Mouse (Mus musculus) skeletal muscle tissue, adult 2 months (tissue): ENCODE measurements around the gene Pi4k2b.
"Not testable (repeated sequence)": the region's sequence is repeated elsewhere in the genome, so short reads cannot be mapped to it uniquely, and the experiment has no call there.

Experiments
- DNase-seq: peaks from one replicate; pipeline ENCODE4 v3.0.0-alpha.2; 2012; ENCODE audit warnings: low read depth, low spot score

The Pi4k2b gene

GRCm38 (mm10) chr5:52776466-52777354 is 35.3 kb downstream of the Pi4k2b start:
- not testable (repeated sequence) for DNase-seq

GRCm38 (mm10) chr5:52782523-52783250 is 41.3 kb downstream of the Pi4k2b start:
- peak; percentile 72 for DNase-seq

- DNase-seq: no peak
Observed at GRCm38 (mm10) chr5:52783251-52783620, 41.9 kb downstream of the Pi4k2b start.

GRCm38 (mm10) chr5:52783957-52784356 is 42.6 kb downstream of the Pi4k2b start:
- no peak for DNase-seq

- DNase-seq: no peak
Observed at GRCm38 (mm10) chr5:52786556-52787322, 45.4 kb downstream of the Pi4k2b start.

- DNase-seq: no peak
Observed at GRCm38 (mm10) chr5:52793230-52793629, 51.9 kb downstream of the Pi4k2b start.

GRCm38 (mm10) chr5:52794109-52794508 is 52.7 kb downstream of the Pi4k2b start:
- DNase-seq: no peak

GRCm38 (mm10) chr5:52799274-52799985 is 58.1 kb downstream of the Pi4k2b start:
- no peak for DNase-seq

- no peak for DNase-seq
Observed at GRCm38 (mm10) chr5:52805801-52806200, 64.4 kb downstream of the Pi4k2b start.

GRCm38 (mm10) chr5:52806349-52806748 is 65.0 kb downstream of the Pi4k2b start:
- no peak for DNase-seq

- DNase-seq: no peak
Observed at GRCm38 (mm10) chr5:52807030-52807429, 65.7 kb downstream of the Pi4k2b start.

- DNase-seq: no peak
Observed at GRCm38 (mm10) chr5:52810446-52810845, 69.1 kb downstream of the Pi4k2b start.

GRCm38 (mm10) chr5:52811056-52811455 is 69.7 kb downstream of the Pi4k2b start:
- no peak for DNase-seq

GRCm38 (mm10) chr5:52812456-52812855 is 71.1 kb downstream of the Pi4k2b start:
- DNase-seq: no peak

- DNase-seq: no peak
Observed at GRCm38 (mm10) chr5:52813312-52813711, 71.9 kb downstream of the Pi4k2b start.

GRCm38 (mm10) chr5:52818676-52819075 is 77.3 kb downstream of the Pi4k2b start:
- DNase-seq: no peak
